Mouse (Mus musculus): ENCODE measurements at regions not wholly inside any gene's neighbourhood (a gene's known extent, or its start where the extent isn't known, plus 50 kb on each side); places are given as distances from the start of the nearest gene placed in this dataset.

DNA sequence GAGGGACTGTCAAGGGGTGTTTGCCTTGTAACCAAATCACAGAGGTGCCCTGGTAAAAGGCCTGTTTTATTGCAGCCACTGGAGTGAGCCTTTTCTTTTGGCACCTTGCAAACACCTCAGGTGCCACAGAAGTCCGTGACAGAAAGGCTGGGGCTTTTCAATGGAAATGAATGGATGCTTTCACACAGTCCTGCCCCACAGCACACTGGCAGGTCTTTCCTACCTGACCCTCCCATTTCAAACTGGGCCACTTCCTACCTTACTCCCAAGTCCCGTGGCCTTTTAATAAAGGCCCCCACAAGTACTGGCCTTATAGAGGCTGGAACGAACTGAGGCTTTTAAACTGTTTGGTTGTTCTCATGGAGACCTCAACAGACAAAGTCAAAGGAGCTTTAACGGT is 453.1 kb upstream of the Mki67 start:
- DNase-seq (ENCODE audit: low spot score), result no peak

DNA sequence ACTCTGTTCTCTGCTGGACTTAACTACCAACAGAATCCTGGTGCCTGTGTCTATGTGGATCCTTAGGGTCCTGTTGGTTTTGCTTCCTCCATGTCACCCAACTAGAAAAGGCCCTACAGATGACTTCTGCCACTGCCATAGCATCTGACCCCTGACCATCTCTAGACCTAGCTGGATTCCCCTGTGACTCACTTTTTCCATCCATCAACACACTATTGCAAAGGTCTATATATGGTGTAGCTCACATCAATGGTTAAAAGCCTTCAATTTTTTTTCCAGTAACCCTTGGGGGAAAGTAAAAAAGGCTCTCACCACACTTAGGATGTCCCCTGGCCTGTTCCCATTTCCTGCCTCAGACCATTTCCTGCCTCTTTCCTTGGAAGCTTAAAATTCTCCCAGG is 460.2 kb upstream of the Mki67 start:
- no peak for DNase-seq (ENCODE audit: low spot score)

DNA sequence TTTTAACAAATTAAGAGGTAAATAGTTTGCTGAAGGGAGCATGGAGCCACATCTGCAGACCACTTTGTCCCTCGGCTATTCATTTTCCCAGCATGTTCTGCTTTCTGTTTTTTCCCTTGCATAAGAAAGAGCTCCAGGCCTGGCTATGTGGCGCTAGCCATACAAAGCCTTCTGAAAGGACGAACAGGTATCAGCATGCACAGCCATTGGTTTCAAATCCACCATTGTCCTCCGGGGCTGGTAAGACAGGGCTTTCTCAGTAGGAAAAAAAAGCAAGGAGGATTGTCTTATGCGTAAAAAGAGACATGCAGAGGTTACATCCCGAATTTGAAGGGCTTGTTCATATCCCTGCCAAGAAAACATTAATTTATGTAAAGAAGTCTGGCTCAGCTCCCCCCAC is 464.8 kb upstream of the Mki67 start:
- DNase-seq (ENCODE audit: low spot score), result no peak

- DNase-seq (ENCODE audit: low spot score), result no peak
Measured at GRCm38 (mm10) chr7:136182101-136182500, 465.9 kb upstream of the Mki67 start.

- DNase-seq (ENCODE audit: low spot score), result no peak
Measured at GRCm38 (mm10) chr7:136196424-136197160, 480.4 kb upstream of the Mki67 start.

GRCm38 (mm10) chr7:136208879-136209278 is 492.7 kb upstream of the Mki67 start:
- DNase-seq (ENCODE audit: low spot score), result no peak

DNA sequence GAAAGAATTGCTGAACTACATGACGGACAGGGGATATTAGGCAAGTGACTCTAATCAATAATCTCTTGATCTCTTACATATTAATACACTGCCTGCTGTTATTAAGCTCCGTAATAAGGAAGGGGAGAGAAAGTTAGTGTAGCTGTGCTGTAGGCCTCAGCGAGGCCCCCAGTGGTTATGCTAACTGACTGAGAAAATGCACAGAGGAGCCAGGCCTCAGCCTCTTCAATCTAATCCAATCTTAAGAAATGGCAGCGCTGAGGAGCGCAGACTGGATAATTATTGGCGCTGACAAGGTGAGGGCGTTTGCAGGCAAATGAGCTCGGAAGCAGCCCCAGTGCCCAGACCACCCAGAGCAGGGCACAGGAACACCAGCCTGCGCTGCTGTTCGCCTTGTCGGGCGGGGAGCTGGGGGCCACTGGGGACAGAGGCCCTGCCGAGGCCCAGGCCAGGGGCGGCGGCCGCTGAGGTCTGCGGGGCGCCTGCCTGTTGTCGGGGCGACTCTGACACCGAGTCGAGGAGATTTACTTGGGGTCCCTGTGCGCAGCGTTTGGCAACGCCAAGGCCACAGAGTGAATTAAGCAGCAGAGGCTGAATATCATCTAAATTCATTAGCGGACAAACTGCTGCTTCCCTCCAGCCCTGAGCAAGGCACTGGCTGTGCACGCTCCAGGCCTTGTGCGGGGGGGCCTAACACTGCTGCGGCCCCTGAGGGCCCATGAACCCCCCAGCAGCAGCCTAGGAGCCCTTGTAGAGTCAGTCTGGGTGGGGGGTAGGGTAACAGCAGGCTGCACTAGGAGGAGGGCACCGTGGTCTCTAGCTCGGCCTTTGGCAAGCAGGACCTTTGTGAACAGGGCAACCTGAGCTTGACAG is 493.4 kb upstream of the Mki67 start:
- peak; percentile 35 for DNase-seq (ENCODE audit: low spot score)

- DNase-seq (ENCODE audit: low spot score), result no peak
Measured at GRCm38 (mm10) chr7:136212492-136212891, 496.3 kb upstream of the Mki67 start.

GRCm38 (mm10) chr7:136213057-136213961 is 497.1 kb upstream of the Mki67 start:
- DNase-seq (ENCODE audit: low spot score), result peak; percentile 56

DNA sequence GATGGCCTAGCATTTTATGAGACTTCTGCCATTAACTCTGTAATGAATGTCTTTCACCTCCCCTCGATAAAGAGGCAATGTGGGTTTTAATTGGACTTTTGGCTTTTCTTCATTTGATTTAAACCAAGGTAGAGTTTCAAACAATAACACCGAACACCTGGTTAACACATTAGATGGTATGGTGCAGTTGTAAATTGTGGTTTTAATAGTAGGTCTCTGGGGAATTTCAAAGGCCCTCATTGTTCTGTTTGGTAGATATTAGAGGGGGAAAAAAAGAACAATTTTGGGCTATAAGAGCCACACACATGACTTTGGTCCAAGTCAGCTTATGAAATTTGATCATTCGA is 497.8 kb upstream of the Mki67 start:
- no peak for DNase-seq (ENCODE audit: low spot score)

- peak; percentile 47 for DNase-seq (ENCODE audit: low spot score)
Measured at GRCm38 (mm10) chr7:136214415-136214814, 498.3 kb upstream of the Mki67 start.

GRCm38 (mm10) chr7:136216734-136217133 is 500.6 kb upstream of the Mki67 start:
- no peak for DNase-seq (ENCODE audit: low spot score)

DNA sequence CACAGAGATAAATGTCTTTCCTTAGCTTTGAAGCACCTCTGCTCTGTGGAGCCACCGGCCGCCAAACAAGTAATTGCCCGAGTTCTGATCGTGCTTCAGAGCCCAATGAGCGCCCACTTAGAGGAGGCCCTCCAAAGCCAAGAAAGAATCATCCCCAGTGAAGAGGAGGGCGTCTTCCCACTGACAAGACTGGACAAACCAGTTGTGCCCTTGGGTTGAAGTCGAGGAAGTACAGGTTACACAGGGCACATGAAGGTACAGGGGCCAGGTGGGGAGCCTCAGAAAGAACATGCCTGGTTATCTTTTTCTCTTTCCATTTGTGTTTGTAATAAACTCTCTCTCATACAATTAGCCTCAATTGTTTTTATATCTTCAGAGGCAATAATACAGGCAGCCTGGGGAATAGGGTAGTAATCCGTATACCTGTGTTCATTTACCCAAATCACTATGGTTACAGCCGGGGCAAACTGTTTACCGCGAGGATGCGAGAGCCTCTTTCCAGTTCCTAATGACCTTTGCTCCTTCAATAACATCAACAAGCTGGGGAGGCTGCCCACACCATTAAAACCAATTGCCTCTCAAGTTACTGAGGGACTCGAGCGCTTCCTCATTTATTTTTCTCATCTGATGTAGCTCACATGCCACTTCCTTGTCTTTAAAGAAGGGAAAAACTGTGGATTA is 503.5 kb upstream of the Mki67 start:
- DNase-seq (ENCODE audit: low spot score), result peak; percentile 58

- peak; percentile 71 for DNase-seq (ENCODE audit: low spot score)
Measured at GRCm38 (mm10) chr7:136220245-136221167, 504.3 kb upstream of the Mki67 start.

- no peak for DNase-seq (ENCODE audit: low spot score)
Measured at GRCm38 (mm10) chr7:136221620-136222019, 505.5 kb upstream of the Mki67 start.

DNA sequence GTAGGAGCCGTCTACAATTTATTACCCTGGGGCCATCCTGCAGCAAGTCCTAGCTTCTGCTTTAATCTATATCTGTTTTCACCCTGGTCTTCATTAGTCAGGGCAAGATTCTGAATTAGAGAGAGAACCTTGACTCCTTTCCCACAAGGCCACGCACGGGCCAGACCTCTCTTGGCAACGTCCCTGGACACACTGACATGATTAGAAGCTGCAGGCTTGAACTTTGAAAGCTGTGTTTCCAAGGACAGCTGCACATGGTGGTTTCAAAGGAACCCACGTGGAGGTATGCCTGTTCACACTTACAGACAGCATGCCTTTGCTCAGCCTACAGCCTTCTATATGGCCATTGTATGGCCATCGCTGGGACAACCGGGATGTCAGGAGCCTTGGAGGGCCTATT is 509.9 kb upstream of the Mki67 start:
- DNase-seq (ENCODE audit: low spot score), result no peak

DNA sequence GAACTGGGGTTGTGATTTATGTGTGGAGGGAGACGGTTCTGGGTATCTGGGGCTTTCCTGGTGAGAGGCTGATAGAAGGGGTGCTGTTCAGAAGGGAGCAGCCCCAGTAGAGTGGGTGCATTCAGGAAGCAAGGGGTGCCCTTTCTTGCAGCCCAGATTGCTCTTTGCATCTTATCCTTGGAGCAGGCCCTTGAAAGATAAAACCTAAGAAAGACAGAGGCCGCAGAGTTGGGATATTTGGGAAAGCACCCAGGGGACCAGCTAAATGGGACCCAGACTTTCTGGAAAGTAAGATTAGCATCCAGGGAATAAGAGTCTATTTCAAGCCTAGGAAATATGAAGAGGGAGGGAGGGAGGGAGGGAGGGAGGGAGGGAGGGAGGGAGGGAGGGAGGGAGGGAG is 512.2 kb upstream of the Mki67 start:
- no peak for DNase-seq (ENCODE audit: low spot score)

DNA sequence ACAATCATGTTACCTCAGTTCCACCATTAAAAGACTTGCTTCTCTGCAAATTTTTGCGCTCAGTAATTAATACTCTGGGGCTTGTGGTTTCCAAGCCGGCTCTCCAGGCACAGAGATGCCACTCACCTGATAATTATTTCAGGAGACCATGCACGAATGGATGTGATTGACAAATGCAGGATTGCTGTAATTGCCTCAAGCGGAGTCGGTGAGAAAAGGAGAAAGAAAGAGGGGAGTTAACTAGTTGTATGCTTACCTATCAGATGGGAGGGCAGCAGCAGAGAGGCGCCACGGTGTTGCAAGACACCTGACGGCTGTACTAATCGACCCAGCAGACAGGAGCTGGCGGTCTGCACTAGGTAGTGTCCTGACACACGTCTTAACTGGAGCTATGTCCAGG is 513.4 kb upstream of the Mki67 start:
- DNase-seq (ENCODE audit: low spot score), result no peak

GRCm38 (mm10) chr7:136232177-136232576 is 516.0 kb upstream of the Mki67 start:
- no peak for DNase-seq (ENCODE audit: low spot score)

DNA sequence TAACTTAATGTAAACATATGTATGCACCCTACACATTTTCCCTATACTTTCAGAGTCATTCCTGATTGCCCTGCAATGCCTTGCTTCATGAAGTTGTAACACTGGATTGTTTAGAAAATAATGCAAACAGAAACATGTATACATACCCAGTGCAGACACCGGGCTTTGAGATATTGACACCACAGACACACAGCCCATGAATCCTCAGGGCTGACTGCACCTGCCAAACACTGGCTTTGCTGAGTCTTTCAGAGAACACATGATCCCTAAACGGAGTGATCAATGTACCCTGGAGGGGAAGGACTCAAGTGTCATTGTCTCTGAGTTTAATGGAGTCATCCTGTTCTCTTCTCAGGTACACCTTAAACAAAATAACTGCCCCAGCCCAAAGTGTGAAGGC is 519.4 kb upstream of the Mki67 start:
- DNase-seq (ENCODE audit: low spot score), result no peak

DNA sequence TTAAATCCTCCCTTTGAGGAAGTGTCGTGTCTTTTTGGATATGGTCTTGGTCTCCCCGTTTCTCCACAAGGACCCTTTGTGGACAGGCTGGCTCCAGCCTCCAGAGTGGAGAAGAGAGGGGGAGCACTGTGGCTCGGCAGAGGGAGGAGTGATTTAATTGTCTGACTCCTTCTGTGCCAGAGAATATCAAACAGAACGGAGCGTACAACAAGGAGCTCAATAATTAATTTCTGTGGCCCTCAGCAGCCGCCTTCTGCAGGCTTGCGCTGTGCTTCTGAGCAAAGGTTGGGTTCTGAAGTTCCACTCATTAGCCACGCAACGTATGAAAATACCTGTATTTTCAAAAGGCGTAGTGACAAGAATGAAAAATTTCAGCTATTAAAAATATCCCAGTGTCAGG is 520.2 kb upstream of the Mki67 start:
- DNase-seq (ENCODE audit: low spot score), result no peak

All from embryo, embryonic 10.5 days (tissue).